Mouse (Mus musculus) cerebellum, adult 2 months (tissue): Measurements from ENCODE around the gene Afap1l2.

ENCODE experiments used
- CTCF ChIP-seq: fragments of 200-500 bp; IDR thresholded peaks from 2 replicates; pipeline ENCODE4 v1.5.1; 2011; ENCODE audit warnings: low read depth, mild to moderate bottlenecking, control low read depth, low read length, moderate library complexity, borderline replicate concordance; ENCODE audit not compliant: insufficient read depth
- POLR2A ChIP-seq: fragments of 200-500 bp; IDR thresholded peaks from 2 replicates; pipeline ENCODE4 v1.6.1; 2011; ENCODE audit warnings: low read length, control low read depth, borderline replicate concordance; ENCODE audit not compliant: insufficient read depth

GRCm38 (mm10) chr19:56995441-56995840 is 12.6 kb downstream of the Afap1l2 start:
- TF ChIP-seq POLR2A (no peak), CTCF (no peak)
